Mouse (Mus musculus) hindbrain, embryonic 10.5 days (tissue): ENCODE data around the gene Ace3. TPM values are rescaled to one million over a fixed set of nuclear protein-coding genes. Genes with fewer than 3 reads are reported as not detected.

ENCODE experiments used
- DNase-seq: peaks from one replicate; pipeline ENCODE4 v3.0.0-alpha.2; 2017; ENCODE audit warnings: low spot score
- H3K27ac ChIP-seq: fragments of 300-500 bp; sonication (generic); 2 replicates; pipeline ENCODE4 v1.5.1; 2016; ENCODE audit warnings: mild to moderate bottlenecking, moderate library complexity
- H3K27me3 ChIP-seq: fragments of 300-500 bp; sonication (generic); 2 replicates; pipeline ENCODE4 v1.6.1; 2016; ENCODE audit warnings: mild to moderate bottlenecking; ENCODE audit not compliant: poor library complexity, insufficient read depth, severe bottlenecking
- H3K36me3 ChIP-seq: fragments of 300-500 bp; sonication (generic); 2 replicates; pipeline ENCODE4 v1.6.1; 2016; ENCODE audit warnings: mild to moderate bottlenecking, moderate library complexity
- H3K4me1 ChIP-seq: fragments of 300-500 bp; sonication (generic); replicated peaks from 2 replicates; pipeline ENCODE4 v1.6.1; 2016; ENCODE audit warnings: mild to moderate bottlenecking
- H3K4me3 ChIP-seq: fragments of 300-500 bp; sonication (generic); 2 replicates; pipeline ENCODE4 v1.5.1; 2016; ENCODE audit warnings: mild to moderate bottlenecking, moderate library complexity
- H3K9me3 ChIP-seq: fragments of 300-500 bp; sonication (generic); 2 replicates; pipeline ENCODE4 v1.6.1; 2016; ENCODE audit warnings: mild to moderate bottlenecking, moderate library complexity
- WGBS: fragments of 180-500 bp; shearing (Covaris S2); methylation state at CpG from one replicate; pipeline ENCODE4 v1.1.7; 2016; 5-methylcytosine and 5-hydroxymethylcytosine counted together
- polyA plus RNA-seq: library from polyadenylated mRNA; unstranded; fragments of >200 nt; fragmentation: Nextera tagmentation; extraction: Ambion mirVana; gene quantifications from 2 replicates; pipeline ENCODE4 v1.2.1, GENCODE M21; 2016

The Ace3 gene
- polyA plus RNA-seq, 1 experiment from 2014 or later, result not detected

DNA sequence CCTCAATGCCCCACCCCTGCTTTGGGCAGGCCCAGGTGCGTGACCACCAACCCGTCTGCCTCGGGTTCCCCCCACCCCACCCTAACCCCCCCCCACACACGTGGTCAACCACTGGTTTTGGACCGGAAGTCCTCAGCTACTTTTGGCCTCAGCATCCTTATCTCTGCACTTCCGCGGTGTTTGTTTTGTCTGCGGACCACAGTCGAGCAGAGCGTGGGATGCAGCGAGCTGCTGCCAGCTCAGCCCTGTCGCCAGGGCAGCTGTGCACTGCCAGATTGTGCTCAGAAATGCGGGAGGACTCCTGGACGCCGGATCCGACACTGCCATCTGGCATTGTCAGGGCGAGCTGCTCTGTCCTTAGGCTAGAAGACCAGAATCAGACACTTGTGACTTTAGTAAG, 35.1 kb upstream of the Ace3 start:
- WGBS, result 55% methylated on average over 17 of the region's 17 CpGs
- Histone ChIP-seq H3K9me3 (no peaks in the 10 kb centered on the region), H3K36me3 (no peaks in the 10 kb centered on the region), H3K4me1 (peaks cover 16% of the 10 kb centered on the region), H3K27ac (peak overlapping the region; percentile 45; the same call in 1 of the 2 replicates), H3K27me3 (no peaks in the 10 kb centered on the region), H3K4me3 (no peak overlapping the region)
- no peak for DNase-seq

- no peaks in the 10 kb centered on the region for H3K9me3 ChIP-seq
- 69% methylated on average over 5 of the region's 5 CpGs for WGBS
- H3K4me1 ChIP-seq, result peaks cover 25% of the 10 kb centered on the region
- no peak for DNase-seq
- H3K27ac ChIP-seq, result no peak overlapping the region
- H3K27me3 ChIP-seq, result peaks cover 43% of the 10 kb centered on the region
- H3K4me3 ChIP-seq, result no peak overlapping the region
- H3K36me3 ChIP-seq, result no peaks in the 10 kb centered on the region
These were observed 29.8 kb upstream of the Ace3 start for GRCm38 (mm10) chr11:105964691-105965090.

GRCm38 (mm10) chr11:105966288-105966687, 28.2 kb upstream of the Ace3 start:
- no peak for DNase-seq
- 71% methylated on average over 4 of the region's 4 CpGs for WGBS
- no peak overlapping the region for H3K4me3 ChIP-seq
- H3K27me3 ChIP-seq, result peaks cover 58% of the 10 kb centered on the region
- H3K9me3 ChIP-seq, result no peaks in the 10 kb centered on the region
- H3K36me3 ChIP-seq, result no peaks in the 10 kb centered on the region
- H3K4me1 ChIP-seq, result peaks cover 25% of the 10 kb centered on the region
- H3K27ac ChIP-seq, result no peak overlapping the region

GRCm38 (mm10) chr11:105967741-105968574, 26.5 kb upstream of the Ace3 start, which contains the start of gene Ace:
TSS of gene Ace (plus strand) at chr11:105967945.
- DNase-seq, result peak; percentile 49
- WGBS, result under 1% methylated on average over 76 of the region's 76 CpGs
- H3K27me3 ChIP-seq, result peaks cover 63% of the 10 kb centered on the region

GRCm38 (mm10) chr11:105968948-105969347, 25.5 kb upstream of the Ace3 start:
- no peaks in the 10 kb centered on the region for H3K36me3 ChIP-seq
- 48% methylated on average over 10 of the region's 10 CpGs for WGBS
- H3K4me3 ChIP-seq, result peak overlapping the region; percentile 68; the same call in 1 of the 2 replicates
- peaks cover 25% of the 10 kb centered on the region for H3K4me1 ChIP-seq
- H3K27me3 ChIP-seq, result peaks cover 68% of the 10 kb centered on the region
- H3K27ac ChIP-seq, result no peak overlapping the region
- no peak for DNase-seq
- H3K9me3 ChIP-seq, result no peaks in the 10 kb centered on the region

More at GRCm38 (mm10) chr11:105967741-105968574, 26.5 kb upstream of the Ace3 start, which contains the start of gene Ace:
- no peaks in the 10 kb centered on the region for H3K9me3 ChIP-seq
- H3K4me3 ChIP-seq, result peak within 1 kb of the TSS; percentile 68
- no peaks in the 10 kb centered on the region for H3K36me3 ChIP-seq
- peaks cover 25% of the 10 kb centered on the region for H3K4me1 ChIP-seq
- H3K27ac ChIP-seq, result peak within 1 kb of the TSS; percentile 73

- peaks cover 68% of the 10 kb centered on the region for H3K27me3 ChIP-seq
- H3K4me3 ChIP-seq, result no peak overlapping the region
- no peaks in the 10 kb centered on the region for H3K36me3 ChIP-seq
- WGBS, result 54% methylated on average over 1 of the region's 1 CpGs
- DNase-seq, result no peak
- peaks cover 25% of the 10 kb centered on the region for H3K4me1 ChIP-seq
- H3K27ac ChIP-seq, result no peak overlapping the region
- H3K9me3 ChIP-seq, result no peaks in the 10 kb centered on the region
These were observed 25.0 kb upstream of the Ace3 start for GRCm38 (mm10) chr11:105969516-105969915.

DNA sequence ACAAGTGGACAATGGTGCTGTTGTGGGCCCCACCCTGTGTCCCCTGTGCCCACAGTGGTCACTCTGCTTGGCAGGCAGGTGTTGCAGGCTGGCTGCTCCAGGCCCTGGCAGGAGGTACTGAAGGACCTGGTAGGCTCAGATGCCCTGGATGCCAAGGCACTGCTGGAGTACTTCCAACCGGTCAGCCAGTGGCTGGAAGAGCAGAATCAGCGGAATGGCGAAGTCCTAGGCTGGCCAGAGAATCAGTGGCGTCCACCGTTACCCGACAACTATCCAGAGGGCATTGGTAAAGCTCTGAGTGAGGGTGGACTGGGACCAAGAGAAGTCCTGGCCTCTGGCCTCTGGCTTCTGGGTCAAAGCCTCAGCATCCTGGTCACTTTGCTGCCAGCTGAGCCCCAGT, 19.9 kb upstream of the Ace3 start:
- Histone ChIP-seq H3K36me3 (no peaks in the 10 kb centered on the region), H3K4me1 (no peaks in the 10 kb centered on the region), H3K9me3 (no peaks in the 10 kb centered on the region), H3K4me3 (no peak overlapping the region), H3K27me3 (peaks cover 25% of the 10 kb centered on the region), H3K27ac (no peak overlapping the region)
- WGBS, result 88% methylated on average over 6 of the region's 6 CpGs
- no peak for DNase-seq

- WGBS, result 78% methylated on average over 3 of the region's 3 CpGs
- no peaks in the 10 kb centered on the region for H3K4me1 ChIP-seq
These were observed 19.4 kb upstream of the Ace3 start for GRCm38 (mm10) chr11:105975050-105975449.

GRCm38 (mm10) chr11:105975636-105976035, 18.8 kb upstream of the Ace3 start:
- no peak overlapping the region for H3K27ac ChIP-seq
- H3K36me3 ChIP-seq, result no peaks in the 10 kb centered on the region
- H3K9me3 ChIP-seq, result no peaks in the 10 kb centered on the region
- H3K4me1 ChIP-seq, result no peaks in the 10 kb centered on the region
- DNase-seq, result no peak
- H3K27me3 ChIP-seq, result peaks cover 15% of the 10 kb centered on the region; the same call in 1 of the 2 replicates
- WGBS, result 94% methylated on average over 5 of the region's 5 CpGs
- H3K4me3 ChIP-seq, result no peak overlapping the region

More at GRCm38 (mm10) chr11:105975050-105975449, 19.4 kb upstream of the Ace3 start:
- Histone ChIP-seq H3K9me3 (no peaks in the 10 kb centered on the region), H3K36me3 (no peaks in the 10 kb centered on the region), H3K27ac (no peak overlapping the region), H3K27me3 (peaks cover 21% of the 10 kb centered on the region), H3K4me3 (no peak overlapping the region)
- no peak for DNase-seq

DNA sequence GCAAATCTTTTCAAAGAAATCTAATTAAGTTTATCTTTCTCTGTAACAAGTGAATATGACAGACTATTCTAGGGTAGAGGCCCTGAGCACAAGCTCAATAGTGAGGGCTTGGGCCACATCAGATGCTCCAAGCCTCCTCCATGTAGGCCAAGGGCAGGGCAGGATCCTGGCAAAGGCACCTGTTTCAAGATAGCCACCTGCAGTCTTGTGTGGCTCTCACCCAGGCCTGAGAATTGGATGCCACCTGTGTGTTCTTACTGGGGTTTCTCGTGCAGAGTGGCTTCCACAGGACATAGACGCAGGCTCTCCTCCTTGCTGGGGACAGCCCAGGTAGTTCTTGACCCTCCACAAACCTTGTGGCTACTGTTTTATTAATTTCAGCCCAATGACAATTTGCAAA, 16.2 kb upstream of the Ace3 start:
- no peak for DNase-seq
- H3K27me3 ChIP-seq, result peaks cover 4% of the 10 kb centered on the region; the same call in 1 of the 2 replicates
- no peak overlapping the region for H3K27ac ChIP-seq
- no peak overlapping the region for H3K4me3 ChIP-seq
- WGBS, result 86% methylated on average over 2 of the region's 2 CpGs
- no peaks in the 10 kb centered on the region for H3K9me3 ChIP-seq
- no peaks in the 10 kb centered on the region for H3K4me1 ChIP-seq
- no peaks in the 10 kb centered on the region for H3K36me3 ChIP-seq

- no peaks in the 10 kb centered on the region for H3K4me1 ChIP-seq
- no peaks in the 10 kb centered on the region for H3K36me3 ChIP-seq
- WGBS, result 72% methylated on average over 5 of the region's 5 CpGs
- no peaks in the 10 kb centered on the region for H3K9me3 ChIP-seq
- H3K27ac ChIP-seq, result no peak overlapping the region
- no peak overlapping the region for H3K4me3 ChIP-seq
- no peaks in the 10 kb centered on the region; the same call in 1 of the 2 replicates for H3K27me3 ChIP-seq
- DNase-seq, result no peak
These were observed 15.8 kb upstream of the Ace3 start for GRCm38 (mm10) chr11:105978634-105979033.

DNA sequence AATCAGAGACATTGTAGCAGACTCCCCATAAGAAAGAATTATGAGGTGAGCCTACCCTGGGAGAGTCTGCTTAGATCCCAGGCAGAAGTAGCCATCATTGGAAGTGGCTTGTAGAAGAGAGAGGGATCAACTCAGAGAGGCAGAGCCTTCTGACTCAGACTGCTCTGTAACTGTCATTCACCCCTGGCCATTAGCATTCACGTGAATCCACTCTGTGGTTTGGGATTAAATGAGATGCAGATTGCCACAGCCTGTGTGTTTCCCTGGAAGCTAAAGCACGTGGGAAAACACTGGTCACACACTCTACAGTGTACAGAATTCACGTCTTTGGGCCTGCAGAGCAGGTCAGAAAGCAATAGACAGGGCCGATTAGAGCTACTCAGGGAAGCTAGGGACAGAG, 10.0 kb upstream of the Ace3 start:
- DNase-seq, result no peak
- WGBS, result 73% methylated on average over 4 of the region's 4 CpGs
- H3K4me1 ChIP-seq, result peaks cover 8% of the 10 kb centered on the region; the same call in 1 of the 2 replicates
- H3K36me3 ChIP-seq, result no peaks in the 10 kb centered on the region
- H3K9me3 ChIP-seq, result no peaks in the 10 kb centered on the region
- no peaks in the 10 kb centered on the region for H3K27me3 ChIP-seq
- no peak overlapping the region for H3K27ac ChIP-seq
- H3K4me3 ChIP-seq, result no peak overlapping the region

GRCm38 (mm10) chr11:105987446-105987845, 7.0 kb upstream of the Ace3 start:
- Histone ChIP-seq H3K36me3 (no peaks in the 10 kb centered on the region), H3K4me1 (peaks cover 14% of the 10 kb centered on the region; the same call in 1 of the 2 replicates), H3K27ac (no peak overlapping the region), H3K27me3 (no peaks in the 10 kb centered on the region), H3K9me3 (no peaks in the 10 kb centered on the region), H3K4me3 (no peak overlapping the region)
- WGBS, result 76% methylated on average over 6 of the region's 6 CpGs
- DNase-seq, result no peak
